Mouse (Mus musculus) C2C12 (cell line): ENCODE measurements around the gene Eya2.

Experiments
- CTCF ChIP-seq: IDR thresholded peaks from one replicate; pipeline ENCODE4 v1.5.1; 2011; ENCODE audit not compliant: control insufficient read depth, insufficient read depth, insufficient read length
- FOSL1 ChIP-seq: IDR thresholded peaks from one replicate; pipeline ENCODE4 v1.8.0; 2011; ENCODE audit warnings: mild to moderate bottlenecking, low read length; ENCODE audit not compliant: poor library complexity, insufficient read depth, severe bottlenecking
- MAX ChIP-seq: IDR thresholded peaks from one replicate; pipeline ENCODE4 v1.6.1; 2011; ENCODE audit warnings: mild to moderate bottlenecking, control low read depth
- MYOD1 ChIP-seq: IDR thresholded peaks from one replicate; pipeline ENCODE4 v1.6.1; 2011; ENCODE audit warnings: low read depth; ENCODE audit not compliant: control insufficient read depth, insufficient read length
- MYOG ChIP-seq: IDR thresholded peaks from one replicate; pipeline ENCODE4 v1.6.1; 2011; ENCODE audit not compliant: control insufficient read depth, insufficient read length; ENCODE audit errors: extremely low read depth
- USF1 ChIP-seq: IDR thresholded peaks from one replicate; pipeline ENCODE4 v1.6.1; 2011; ENCODE audit warnings: low read depth, mild to moderate bottlenecking, control low read depth, moderate library complexity

DNA sequence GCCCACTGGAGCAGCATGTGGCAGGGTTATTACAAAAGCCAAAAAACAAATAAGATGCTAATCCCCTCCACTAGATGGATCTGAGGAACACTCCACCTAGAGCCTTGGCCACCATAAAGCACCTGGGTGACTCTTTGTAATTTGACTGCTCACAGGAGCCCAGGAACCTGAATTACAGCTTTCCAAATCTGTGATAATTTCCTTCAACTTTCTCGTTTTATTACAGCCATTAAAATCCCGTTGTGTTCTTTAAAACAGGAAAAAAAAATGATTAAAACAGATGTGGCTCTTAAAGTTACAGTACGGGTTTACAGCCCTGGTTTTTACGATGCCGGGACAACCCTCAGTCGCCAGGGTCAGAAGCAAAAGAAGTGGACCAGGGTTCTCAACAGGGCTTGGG, 27.9 kb upstream of the Eya2 start:
- no peak for TF ChIP-seq CTCF
- no peak for TF ChIP-seq MYOD1
- no peak for TF ChIP-seq USF1
- TF ChIP-seq MAX = no peak
- no peak for TF ChIP-seq MYOG
- TF ChIP-seq FOSL1 = no peak
